Mouse (Mus musculus) skeletal muscle tissue, postnatal 0 days (tissue): ENCODE measurements around the gene Ufc1. TPM values are rescaled to one million over a fixed set of nuclear protein-coding genes. Genes with fewer than 3 reads are reported as not detected.

Source experiments
- polyA plus RNA-seq: library from polyadenylated mRNA; unstranded; fragments of >200 nt; fragmentation: Nextera tagmentation; extraction: Ambion mirVana; gene quantifications from 2 replicates; pipeline ENCODE4 v1.2.1, GENCODE M21; 2015

The Ufc1 gene
- polyA plus RNA-seq: 77.6 and 87.2 TPM in 2 replicates

DNA sequence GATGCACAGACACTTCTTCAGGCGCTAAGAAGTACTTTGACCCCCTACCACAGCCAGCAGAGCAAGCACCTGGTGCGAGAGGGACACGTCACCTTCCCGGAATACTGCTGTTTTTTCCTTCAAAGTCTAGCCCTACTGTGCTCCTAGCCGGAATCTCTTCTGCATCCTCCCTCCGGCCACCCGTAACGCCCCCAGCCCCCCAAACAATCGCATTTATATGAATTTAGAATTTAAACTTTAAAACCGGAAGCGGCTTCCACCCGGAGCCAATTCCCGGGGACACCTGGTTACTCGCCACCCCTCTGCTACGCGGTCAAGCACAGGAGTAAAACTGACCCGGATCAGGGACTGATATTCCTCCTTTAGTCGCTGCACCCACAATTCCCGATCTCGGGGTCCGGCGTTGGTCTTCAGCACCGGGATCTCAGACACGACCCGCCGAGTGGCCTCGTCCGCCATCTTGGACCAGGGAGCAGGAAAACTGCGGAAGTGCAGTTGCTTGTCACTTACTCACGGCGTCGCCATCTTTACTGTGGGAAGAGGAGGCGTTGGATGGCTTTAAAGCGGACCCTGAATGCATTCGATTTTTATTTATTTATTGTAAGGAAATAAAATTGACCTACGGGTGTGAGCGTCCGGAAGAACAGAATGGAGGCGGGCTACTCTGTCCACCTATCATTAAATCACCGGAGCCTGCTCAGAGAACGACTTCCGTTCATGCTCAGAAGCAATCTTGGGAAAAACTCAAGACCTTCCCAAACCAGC is at the start of gene Ufc1:
TSS of gene Ufc1 (minus strand) at position 727 of the 765 bp plus-strand sequence.

DNA sequence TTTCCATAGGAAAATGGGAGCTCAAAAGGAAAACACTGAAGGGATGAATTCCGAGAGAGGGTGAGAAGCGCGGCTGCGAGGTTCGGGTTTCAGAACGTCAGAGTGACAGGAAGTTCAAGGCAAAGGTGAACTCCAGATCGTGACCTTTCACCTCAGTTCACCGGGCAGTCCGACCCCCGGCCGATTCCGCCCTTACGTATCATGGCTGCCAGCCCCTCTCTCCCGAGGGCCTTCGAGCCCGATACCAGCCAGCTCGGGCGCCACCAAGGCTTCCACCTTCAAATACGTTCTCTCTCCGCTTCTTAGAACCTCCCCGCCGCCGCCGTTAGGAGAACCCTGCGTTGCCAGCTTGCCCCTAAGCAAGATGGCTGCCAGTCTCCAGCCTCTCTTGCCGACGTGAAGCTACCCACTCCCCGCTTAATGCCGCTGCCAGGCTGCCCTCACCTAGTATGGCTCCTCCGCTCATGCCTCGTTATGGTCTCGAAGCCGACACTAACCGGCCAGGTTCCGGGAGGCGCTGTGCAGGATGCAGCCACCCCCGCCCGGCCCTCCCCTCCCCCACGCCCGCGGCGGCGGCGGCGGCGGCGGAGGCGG is 34.1 kb upstream of the Ufc1 start, which contains the start of gene Dedd:
TSS of gene Dedd (plus strand) at position 307 of the 594 bp plus-strand sequence.

DNA sequence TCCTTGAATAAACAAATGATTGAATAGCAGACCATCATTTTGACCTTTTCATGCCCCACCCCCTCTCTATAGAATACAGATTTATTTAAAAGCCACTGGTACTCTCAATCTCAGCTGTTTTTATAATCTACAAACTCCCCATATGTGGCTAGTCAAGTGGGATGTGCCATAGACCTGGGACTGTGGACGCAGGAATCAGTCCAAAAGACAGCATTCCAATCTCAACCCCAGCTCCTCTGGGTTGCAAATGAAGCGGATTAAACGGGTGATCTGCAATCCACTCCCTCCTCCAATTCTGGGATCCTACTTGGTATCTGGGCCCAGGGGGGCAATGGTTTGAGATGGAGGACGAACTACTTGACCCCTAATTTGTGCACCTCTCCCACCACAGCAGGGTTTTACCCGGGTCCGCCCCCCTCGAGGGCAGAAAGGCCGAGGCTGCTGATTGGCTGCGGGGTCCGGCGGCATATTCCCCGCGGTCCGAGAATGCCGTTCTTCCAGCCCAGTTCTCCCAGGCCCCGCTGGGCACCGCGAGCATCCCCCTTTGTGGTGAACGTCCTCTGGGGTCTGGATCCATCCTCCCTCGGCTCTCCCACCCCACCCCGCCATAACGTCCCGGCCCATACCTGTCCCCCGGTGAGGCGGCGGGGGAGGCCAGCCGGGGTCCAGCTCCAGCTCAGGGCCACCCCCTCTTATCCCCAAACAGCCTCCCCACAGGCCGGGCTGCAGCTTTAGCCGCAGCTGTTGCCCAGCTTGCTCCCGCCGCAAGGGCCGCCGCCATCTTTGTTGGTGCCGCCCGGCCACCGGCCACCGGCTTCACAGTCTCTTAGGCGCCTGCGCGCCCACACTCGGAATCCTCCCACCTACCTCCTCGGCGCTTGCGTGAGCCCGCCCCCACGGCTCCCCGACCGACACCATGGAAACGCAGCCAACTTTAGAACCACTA is 7.4 kb downstream of the Ufc1 start, which contains the start of gene Usp21:
TSS of gene Usp21 (minus strand) at position 856 of the 946 bp plus-strand sequence.

DNA sequence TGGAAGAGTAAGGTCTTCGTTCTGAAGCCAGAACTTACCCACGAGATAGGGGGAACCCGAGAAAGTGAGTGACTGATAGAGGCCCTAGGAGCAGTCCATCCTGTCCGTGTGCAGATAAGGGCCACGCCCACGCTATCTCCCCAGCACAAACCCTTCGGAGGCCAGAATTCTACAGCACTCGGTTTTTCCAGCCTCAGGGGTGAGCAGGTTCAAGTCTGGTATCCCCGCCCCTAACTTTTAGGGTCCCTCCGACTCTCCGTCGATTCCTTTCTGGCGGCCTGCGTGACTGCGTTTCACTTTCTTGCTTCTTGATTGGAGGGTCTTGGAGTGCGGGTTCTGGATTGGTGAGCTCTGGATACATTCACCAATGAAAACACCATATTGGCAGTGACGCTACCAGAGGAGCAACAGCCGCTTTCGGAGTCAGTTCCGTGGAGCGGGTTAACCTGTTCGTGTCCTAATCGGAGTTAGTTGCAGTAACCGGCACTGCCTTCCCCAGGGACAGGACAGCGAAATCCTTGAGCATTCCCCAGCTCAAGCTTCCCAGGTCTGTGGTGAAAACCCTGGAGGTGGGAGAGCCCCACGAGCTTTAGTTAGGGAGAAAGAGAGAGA is 13.8 kb downstream of the Ufc1 start, which contains the start of gene Ppox:
TSS of gene Ppox (minus strand) at position 271 of the 612 bp plus-strand sequence.

DNA sequence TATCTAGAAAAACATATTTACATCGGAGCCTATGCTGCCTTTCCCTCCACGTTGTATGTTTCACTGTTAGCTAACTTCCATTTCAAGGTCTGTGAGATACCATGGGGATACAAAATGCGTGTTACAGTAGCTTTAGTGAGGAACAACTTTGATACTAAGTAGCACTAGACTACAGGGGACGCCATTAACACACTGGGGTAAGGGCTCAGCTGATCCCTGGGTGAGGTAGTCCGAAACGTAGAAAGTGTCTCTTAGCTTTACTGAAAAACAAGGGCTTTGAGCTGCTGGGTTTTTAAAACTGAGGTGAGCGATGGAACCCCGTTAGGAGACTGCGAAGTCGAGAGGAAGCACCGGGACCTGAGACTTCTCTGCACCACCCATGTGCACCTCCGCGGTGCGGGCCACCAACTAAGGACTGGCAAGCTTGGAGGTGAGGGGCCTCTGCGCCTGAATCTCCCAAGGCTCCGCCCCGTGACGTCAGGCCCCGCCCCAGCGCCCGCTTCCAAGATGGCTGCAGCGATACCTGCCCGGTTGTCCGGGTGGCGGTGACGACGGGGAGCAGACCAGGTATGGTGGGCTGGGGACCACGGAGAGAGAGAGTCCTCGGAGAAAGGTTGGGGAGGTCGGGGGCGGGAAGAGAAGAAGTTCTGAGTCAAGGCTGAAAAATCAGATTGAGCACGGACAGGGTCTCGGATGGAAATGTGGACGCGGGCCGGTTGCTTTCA is 24.8 kb downstream of the Ufc1 start, which contains the start of gene B4galt3:
TSS of gene B4galt3 (plus strand) at position 481 of the 725 bp plus-strand sequence.

DNA sequence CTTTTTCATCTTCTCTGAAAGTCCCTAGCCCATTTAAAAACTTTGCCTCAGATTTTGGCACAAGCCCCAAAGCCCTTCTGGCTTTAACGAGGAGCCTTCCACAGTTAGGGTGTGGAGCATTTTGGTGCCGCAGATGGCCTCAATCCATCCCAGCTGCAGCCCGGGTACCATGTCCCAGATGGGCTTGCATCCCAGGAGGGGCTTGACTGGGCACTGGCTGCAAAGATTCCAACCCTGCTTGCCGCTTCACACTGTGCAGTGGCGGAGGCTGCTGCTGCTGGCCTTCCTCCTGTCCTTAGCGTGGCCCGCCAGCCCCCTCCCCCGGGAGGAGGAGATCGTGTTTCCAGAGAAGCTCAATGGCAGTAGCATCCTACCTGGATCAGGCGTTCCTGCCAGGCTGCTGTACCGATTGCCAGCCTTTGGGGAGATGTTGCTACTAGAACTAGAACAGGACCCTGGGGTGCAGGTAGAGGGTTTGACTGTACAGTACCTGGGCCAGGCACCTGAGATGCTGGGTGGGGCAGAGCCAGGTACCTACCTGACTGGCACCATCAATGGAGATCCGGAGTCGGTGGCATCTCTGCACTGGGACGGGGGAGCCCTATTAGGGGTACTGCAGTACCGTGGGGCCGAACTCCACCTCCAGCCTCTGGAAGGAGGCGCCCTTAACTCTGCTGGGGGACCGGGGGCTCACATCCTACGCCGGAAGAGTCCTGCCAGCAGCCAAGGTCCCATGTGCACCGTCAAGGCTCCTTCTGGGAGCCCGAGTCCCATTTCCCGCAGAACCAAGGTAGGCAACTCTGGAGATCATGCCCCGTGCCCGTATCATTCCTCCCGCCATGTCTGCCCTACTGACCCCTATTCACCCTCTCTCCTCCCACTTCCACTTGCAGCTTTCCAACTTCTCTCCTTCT is 43.9 kb downstream of the Ufc1 start, which contains the start of gene Ndufs2:
TSS of gene Ndufs2 (minus strand) at position 709 of the 914 bp plus-strand sequence.

GRCm38 (mm10) chr1:171249913-171250600 is 44.8 kb downstream of the Ufc1 start, which contains the start of gene Adamts4:
Gene Adamts4 (plus strand): TSS chr1:171250421.

Other genes starting within 250 kb of the Ufc1 start
- gene Fcgr3, start 230.1 kb downstream of the Ufc1 start, polyA plus RNA-seq: 26.2 and 43.7 TPM in 2 replicates
- 1.7 and 1.8 TPM in 2 replicates for gene Cfap126, start 181.1 kb downstream of the Ufc1 start, polyA plus RNA-seq
- 450 and 454 TPM in 2 replicates for gene Sdhc, start 144.4 kb downstream of the Ufc1 start, polyA plus RNA-seq
- gene Mpz, start 144.3 kb downstream of the Ufc1 start, polyA plus RNA-seq: 35.1 and 37.5 TPM in 2 replicates
- gene Pcp4l1, start 98.8 kb downstream of the Ufc1 start, polyA plus RNA-seq: 4.4 and 6.3 TPM in 2 replicates
- gene Nr1i3, start 81.1 kb downstream of the Ufc1 start, polyA plus RNA-seq: 0.22 and 0.23 TPM in 2 replicates
- gene Tomm40l, start 72.5 kb downstream of the Ufc1 start, polyA plus RNA-seq: 25.0 and 27.9 TPM in 2 replicates
- gene Apoa2, start 70.0 kb downstream of the Ufc1 start, polyA plus RNA-seq: 8.5 and 10.4 TPM in 2 replicates
- gene Fcer1g, start 60.7 kb downstream of the Ufc1 start, polyA plus RNA-seq: 73.3 and 108 TPM in 2 replicates
- 6.3 and 7.5 TPM in 2 replicates for gene Adamts4, start 44.6 kb downstream of the Ufc1 start, polyA plus RNA-seq
- 474 and 493 TPM in 2 replicates for gene Ndufs2, start 43.6 kb downstream of the Ufc1 start, polyA plus RNA-seq
- gene B4galt3, start 24.7 kb downstream of the Ufc1 start, polyA plus RNA-seq: 23.7 and 25.4 TPM in 2 replicates
- gene Ppox, start 13.8 kb downstream of the Ufc1 start, polyA plus RNA-seq: 18.2 and 22.7 TPM in 2 replicates
- gene Usp21, start 7.0 kb downstream of the Ufc1 start, polyA plus RNA-seq: 23.7 and 24.2 TPM in 2 replicates
- gene Dedd, start 34.1 kb upstream of the Ufc1 start, polyA plus RNA-seq: 31.9 and 35.7 TPM in 2 replicates
- gene Nit1, start 50.6 kb upstream of the Ufc1 start, polyA plus RNA-seq: 27.6 and 32.2 TPM in 2 replicates
- 98.8 and 101 TPM in 2 replicates for gene Pfdn2, start 50.6 kb upstream of the Ufc1 start, polyA plus RNA-seq
- gene Klhdc9, start 65.8 kb upstream of the Ufc1 start, polyA plus RNA-seq: 1.3 and 1.7 TPM in 2 replicates
- 0.24 and 1.5 TPM in 2 replicates for gene Nectin4, start 75.1 kb upstream of the Ufc1 start, polyA plus RNA-seq
- gene Arhgap30, start 93.9 kb upstream of the Ufc1 start, polyA plus RNA-seq: 1.8 and 2.5 TPM in 2 replicates
- gene Usf1, start 116.3 kb upstream of the Ufc1 start, polyA plus RNA-seq: 34.2 and 34.8 TPM in 2 replicates
- 1.1 and 1.5 TPM in 2 replicates for gene Tstd1, start 123.8 kb upstream of the Ufc1 start, polyA plus RNA-seq
- gene F11r, start 142.5 kb upstream of the Ufc1 start, polyA plus RNA-seq: 20.5 and 28.3 TPM in 2 replicates
- gene Alyref2, start 208.5 kb upstream of the Ufc1 start, polyA plus RNA-seq: 11.3 and 13.8 TPM in 2 replicates
- gene Itln1, start 240.3 kb upstream of the Ufc1 start, polyA plus RNA-seq: not detected in 2 replicates